Mouse (Mus musculus) layer of hippocampus, postnatal 25 days (tissue): ENCODE measurements at regions not wholly inside any gene's neighbourhood (a gene's known extent, or its start where the extent isn't known, plus 50 kb on each side); places are given as distances from the start of the nearest gene placed in this dataset.

Experiments used
- DNase-seq, 2 experiments: peaks; one replicate each; pipeline ENCODE4 v3.0.0; 2022; ENCODE audit warnings: mixed read lengths in 2 of 2, low spot score in 1 of 2; ENCODE audit errors: extremely low spot score in 1 of 2

- DNase-seq: no peak
Observed at GRCm38 (mm10) chr2:74930702-74931101, 105.1 kb downstream of the Mtx2 start.

GRCm38 (mm10) chr2:74933190-74933589 is 107.6 kb downstream of the Mtx2 start:
- no peak for DNase-seq

- DNase-seq: no peak
Observed at GRCm38 (mm10) chr2:74933771-74934170, 108.2 kb downstream of the Mtx2 start.

- no peak for DNase-seq
Observed at GRCm38 (mm10) chr2:74938711-74939110, 113.1 kb downstream of the Mtx2 start.

GRCm38 (mm10) chr2:74941966-74942365 is 116.4 kb downstream of the Mtx2 start:
- DNase-seq: no peak

GRCm38 (mm10) chr2:74942611-74943198 is 117.1 kb downstream of the Mtx2 start:
- no peak for DNase-seq

- no peak for DNase-seq
Observed at GRCm38 (mm10) chr2:74945185-74945749, 119.7 kb downstream of the Mtx2 start.

GRCm38 (mm10) chr2:74951401-74952260 is 126.0 kb downstream of the Mtx2 start:
- no peak for DNase-seq

GRCm38 (mm10) chr2:74954101-74954500 is 128.5 kb downstream of the Mtx2 start:
- DNase-seq: no peak

GRCm38 (mm10) chr2:74955281-74956128 is 129.9 kb downstream of the Mtx2 start:
- DNase-seq: no peak

- no peak for DNase-seq
Observed at GRCm38 (mm10) chr2:74956129-74956450, 130.5 kb downstream of the Mtx2 start.

GRCm38 (mm10) chr2:74956556-74956955 is 131.0 kb downstream of the Mtx2 start:
- no peak for DNase-seq

- DNase-seq: no peak
Observed at GRCm38 (mm10) chr2:74959936-74960335, 134.3 kb downstream of the Mtx2 start.

GRCm38 (mm10) chr2:74962416-74962815 is 136.8 kb downstream of the Mtx2 start:
- no peak for DNase-seq

GRCm38 (mm10) chr2:74964360-74964759 is 138.8 kb downstream of the Mtx2 start:
- peak; percentile 75 to 97 for DNase-seq

- DNase-seq: no peak
Observed at GRCm38 (mm10) chr2:74964980-74965379, 139.4 kb downstream of the Mtx2 start.

- no peak for DNase-seq
Observed at GRCm38 (mm10) chr2:74965384-74966060, 139.9 kb downstream of the Mtx2 start.

- DNase-seq: no peak
Observed at GRCm38 (mm10) chr2:74970611-74971265, 145.1 kb downstream of the Mtx2 start.

- DNase-seq: no peak
Observed at GRCm38 (mm10) chr2:74973386-74973785, 147.8 kb downstream of the Mtx2 start.
